Mouse (Mus musculus): ENCODE data around the gene Anxa6. TPM values are rescaled to one million over a fixed set of nuclear protein-coding genes. Genes with fewer than 3 reads are reported as not detected.
A peak's percentile ranks its signal among the peaks of the same experiment; 100 is the strongest.

Anxa6 gene
- total and polyA plus RNA-seq, 3 experiments: 115 to 168 (median 162) TPM

GRCm38 (mm10) chr11:55072467-55072866, 39.2 kb upstream of the Anxa6 start:
- Histone ChIP-seq H3K4me2 (ENCODE audit: insufficient read depth, low read depth, poor library complexity, severe bottlenecking) (no peak overlapping the region), H3K27ac (ENCODE audit: insufficient read depth, low read depth) (no peak overlapping the region), H3K9ac (ENCODE audit: insufficient read depth, low read depth) (no peak overlapping the region), H3K4me1 (ENCODE audit: control insufficient read depth in 1 of 2, insufficient read depth in 2 of 2) (peaks cover 13 to 42% of the 10 kb centered on the region in 2 experiments), H3K9me3 (replicated peaks; ENCODE audit: low read length) (no peaks in the 10 kb centered on the region), H3K36me3 (replicated peaks in 1 of 2; ENCODE audit: control insufficient read depth in 1 of 2, insufficient read depth in 1 of 2, low read length in 1 of 2) (no peaks in the 10 kb centered on the region), H3K79me2 (replicated peaks; ENCODE audit: control insufficient read depth, extremely low read depth, insufficient read depth, poor library complexity, severe bottlenecking) (no peaks in the 10 kb centered on the region), H3K27me3 (replicated peaks) (no peaks in the 10 kb centered on the region), H3K4me3 (replicated peaks in 1 of 3; ENCODE audit: low read depth in 2 of 3, low read length in 2 of 3, poor library complexity in 1 of 3) (no peak overlapping the region)
- TF ChIP-seq MYC (IDR thresholded peaks at IDR 0.05; ENCODE audit: low read depth, low read length) (peak; percentile 57; the same call in 1 of the 2 replicates), BHLHE40 (IDR thresholded peaks at IDR 0.05; ENCODE audit: low read depth, low read length) (0 out of 2 replicates have a peak, but pooled peaks have one; percentile 10), CHD1 (IDR thresholded peaks at IDR 0.05; ENCODE audit: low read depth, low read length) (no peak), ELF1 (IDR thresholded peaks at IDR 0.05; ENCODE audit: low read depth, low read length) (no peak)
- dilution Hi-C loops (cut with MboI; ENCODE audit: extremely low pct_ligation_motif_present, extremely low pct_unique_long_range_greater_than_20kb, low sequenced_read_pairs) (no loop called here), in situ Hi-C loops (cut with MboI; ENCODE audit: low pct_ligation_motif_present, low pct_unique_long_range_greater_than_20kb, low sequenced_read_pairs) (no loop called here)
- DNase-seq (ENCODE audit: extremely low read depth): peak; percentile 54

GRCm38 (mm10) chr11:55071344-55071743, 38.1 kb upstream of the Anxa6 start:
- Histone ChIP-seq H3K4me2 (ENCODE audit: insufficient read depth, low read depth, poor library complexity, severe bottlenecking) (no peak overlapping the region), H3K4me3 (replicated peaks in 1 of 3; ENCODE audit: low read depth in 2 of 3, low read length in 2 of 3, poor library complexity in 1 of 3) (no peak overlapping the region), H3K79me2 (replicated peaks; ENCODE audit: control insufficient read depth, extremely low read depth, insufficient read depth, poor library complexity, severe bottlenecking) (no peaks in the 10 kb centered on the region), H3K4me1 (ENCODE audit: control insufficient read depth in 1 of 2, insufficient read depth in 2 of 2) (peaks cover 7 to 31% of the 10 kb centered on the region in 2 experiments), H3K27me3 (replicated peaks) (no peaks in the 10 kb centered on the region), H3K36me3 (replicated peaks in 1 of 2; ENCODE audit: control insufficient read depth in 1 of 2, insufficient read depth in 1 of 2, low read length in 1 of 2) (no peaks in the 10 kb centered on the region), H3K9ac (ENCODE audit: insufficient read depth, low read depth) (no peak overlapping the region), H3K27ac (ENCODE audit: insufficient read depth, low read depth) (no peak overlapping the region), H3K9me3 (replicated peaks; ENCODE audit: low read length) (no peaks in the 10 kb centered on the region)
- DNase-seq (ENCODE audit: extremely low read depth): no peak
- dilution Hi-C loops (cut with MboI; ENCODE audit: extremely low pct_ligation_motif_present, extremely low pct_unique_long_range_greater_than_20kb, low sequenced_read_pairs) (no loop called here), in situ Hi-C loops (cut with MboI; ENCODE audit: low pct_ligation_motif_present, low pct_unique_long_range_greater_than_20kb, low sequenced_read_pairs) (no loop called here)
- no peak for TF ChIP-seq RAD21 (IDR thresholded peaks at IDR 0.05; ENCODE audit: low read depth, low read length)
- no peak for TF ChIP-seq GABPA (IDR thresholded peaks at IDR 0.05; ENCODE audit: insufficient replicate concordance, low read depth, low read length)
- no peak for TF ChIP-seq JUN (IDR thresholded peaks at IDR 0.05; ENCODE audit: insufficient read depth, low read depth, low read length)
- no peak for TF ChIP-seq UBTF (IDR thresholded peaks at IDR 0.05; ENCODE audit: low read depth, low read length)
- no peak for TF ChIP-seq MXI1 (IDR thresholded peaks at IDR 0.05; ENCODE audit: low read depth, low read length)
- TF ChIP-seq TBP (conservative IDR thresholded peaks at IDR 0.05; ENCODE audit: low read depth, low read length): no peak
- no peak for TF ChIP-seq USF2 (conservative IDR thresholded peaks at IDR 0.05; ENCODE audit: low read depth, low read length)
- TF ChIP-seq ETS1 (conservative IDR thresholded peaks at IDR 0.05; ENCODE audit: low read depth, low read length): no peak
- no peak for TF ChIP-seq IRF4 (IDR thresholded peaks at IDR 0.05; ENCODE audit: low read depth, low read length)
- TF ChIP-seq ZC3H11A (IDR thresholded peaks at IDR 0.05; ENCODE audit: low read depth, low read length): no peak
- no peak for TF ChIP-seq SMC3 (IDR thresholded peaks at IDR 0.05; ENCODE audit: low read depth, low read length)
- no peak for TF ChIP-seq POLR2AphosphoS2 (IDR thresholded peaks at IDR 0.05; ENCODE audit: low read depth, low read length)

All from CH12.LX (cell line).